Mouse (Mus musculus) olfactory bulb, adult 2 months (tissue): ENCODE measurements around the gene Lsg1. TPM values are rescaled to one million over a fixed set of nuclear protein-coding genes. Genes with fewer than 3 reads are reported as not detected.

ENCODE experiments used
- H3K27ac ChIP-seq: fragments of 200-500 bp; 2 replicates; pipeline ENCODE4 v1.5.1; 2012; ENCODE audit warnings: low read depth, low read length; ENCODE audit not compliant: insufficient read depth
- H3K4me1 ChIP-seq: fragments of 200-500 bp; 2 replicates; pipeline ENCODE4 v1.6.1; 2012; ENCODE audit warnings: low read length; ENCODE audit not compliant: control insufficient read depth, insufficient read depth
- H3K4me3 ChIP-seq: fragments of 200-500 bp; 2 replicates; pipeline ENCODE4 v1.5.1; 2012; ENCODE audit warnings: mild to moderate bottlenecking, low read depth, low read length, moderate library complexity; ENCODE audit not compliant: insufficient read depth
- CTCF ChIP-seq: fragments of 200-500 bp; IDR thresholded peaks from 2 replicates; pipeline ENCODE4 v1.5.1; 2012; ENCODE audit warnings: low read depth, mild to moderate bottlenecking, low read length, moderate library complexity; ENCODE audit not compliant: insufficient read depth
- POLR2A ChIP-seq: fragments of 200-500 bp; IDR thresholded peaks from 2 replicates; pipeline ENCODE4 v1.6.1; 2012; ENCODE audit warnings: mild to moderate bottlenecking, low read depth, low read length, moderate library complexity; ENCODE audit not compliant: insufficient read depth
- WGBS: fragments of 180-500 bp; shearing (Covaris S2); methylation state at CpG from one replicate; pipeline ENCODE4 v1.1.7; 2018; 5-methylcytosine and 5-hydroxymethylcytosine counted together
- polyA plus RNA-seq: library from polyadenylated mRNA; stranded (reverse); fragments of >200 nt; gene quantifications from 2 replicates; pipeline ENCODE4 v1.2.4, GENCODE M21; 2012; ENCODE audit warnings: low replicate concordance; ENCODE audit not compliant: missing spikeins, insufficient read depth, insufficient read length

Gene Lsg1
- polyA plus RNA-seq, 1 experiment: not detected

DNA sequence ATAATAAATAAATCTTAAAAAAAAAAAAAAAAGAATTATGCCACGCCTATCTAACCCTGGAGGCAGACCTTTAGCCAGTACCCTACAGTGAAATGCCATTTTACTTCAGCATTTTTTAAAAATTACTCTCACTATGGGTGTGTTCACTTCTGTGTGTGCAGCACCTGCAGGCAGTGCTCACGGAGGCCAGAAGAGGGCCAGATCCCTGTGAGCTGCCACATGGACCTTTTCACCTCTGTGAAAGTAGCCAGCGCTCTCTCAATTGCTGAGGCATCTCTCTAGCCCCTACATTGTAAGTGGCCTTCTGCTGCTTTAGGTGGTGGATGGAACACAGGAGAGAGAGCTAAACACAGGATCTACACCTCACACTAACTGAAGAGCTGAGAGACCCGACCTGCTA, 17.2 kb downstream of the Lsg1 start:
- 96% methylated on average over 4 of the region's 4 CpGs for WGBS
- Histone ChIP-seq H3K27ac (no peak overlapping the region), H3K4me3 (no peak overlapping the region), H3K4me1 (no peaks in the 10 kb centered on the region)
- no peak for TF ChIP-seq POLR2A
- TF ChIP-seq CTCF: no peak

DNA sequence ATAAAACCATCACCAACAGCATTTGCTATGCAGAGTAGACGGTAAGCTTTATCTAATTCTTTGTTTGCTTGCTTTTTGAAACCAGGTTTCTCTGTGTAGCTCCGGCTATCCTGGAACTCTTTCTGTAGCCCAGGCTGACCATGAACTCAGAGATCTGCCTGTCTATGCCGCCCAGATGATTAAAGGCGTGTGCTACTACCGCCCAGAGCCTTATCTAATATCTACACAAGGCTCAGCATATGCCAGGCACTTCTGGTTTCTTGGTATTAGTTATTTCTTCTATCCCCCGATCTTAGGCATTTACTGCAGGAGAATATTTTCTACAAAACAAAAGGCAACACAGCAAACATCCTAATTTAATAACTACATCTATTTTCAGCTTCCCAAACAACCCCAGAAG, 21.8 kb downstream of the Lsg1 start:
- WGBS: 88% methylated on average over 6 of the region's 6 CpGs
- Histone ChIP-seq H3K4me1 (no peaks in the 10 kb centered on the region), H3K27ac (no peak overlapping the region), H3K4me3 (no peak overlapping the region)
- TF ChIP-seq POLR2A (no peak), CTCF (no peak)

DNA sequence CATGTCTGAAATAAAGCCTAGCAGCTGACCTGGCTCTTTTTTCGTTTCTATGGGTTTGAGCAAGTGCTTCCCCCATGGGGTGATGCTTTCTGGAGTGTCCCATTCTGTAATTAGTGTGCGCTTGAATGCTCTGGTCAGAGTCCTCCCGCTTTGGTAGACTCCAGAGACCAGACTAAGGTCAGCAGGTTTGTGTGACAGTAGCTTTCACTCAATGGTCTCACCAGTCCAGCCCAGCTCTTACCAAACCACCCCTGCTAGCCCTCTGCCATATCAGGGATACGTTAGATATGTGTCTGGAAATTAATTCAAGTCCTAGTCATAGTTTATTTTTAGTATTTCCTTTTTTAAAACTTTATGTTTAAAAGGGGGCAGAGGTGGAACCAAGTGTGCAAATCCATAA, 26.8 kb downstream of the Lsg1 start:
- Histone ChIP-seq H3K4me3 (no peak overlapping the region), H3K4me1 (no peaks in the 10 kb centered on the region), H3K27ac (no peak overlapping the region)
- WGBS: 85% methylated on average over 4 of the region's 4 CpGs
- TF ChIP-seq CTCF (no peak), POLR2A (no peak)

DNA sequence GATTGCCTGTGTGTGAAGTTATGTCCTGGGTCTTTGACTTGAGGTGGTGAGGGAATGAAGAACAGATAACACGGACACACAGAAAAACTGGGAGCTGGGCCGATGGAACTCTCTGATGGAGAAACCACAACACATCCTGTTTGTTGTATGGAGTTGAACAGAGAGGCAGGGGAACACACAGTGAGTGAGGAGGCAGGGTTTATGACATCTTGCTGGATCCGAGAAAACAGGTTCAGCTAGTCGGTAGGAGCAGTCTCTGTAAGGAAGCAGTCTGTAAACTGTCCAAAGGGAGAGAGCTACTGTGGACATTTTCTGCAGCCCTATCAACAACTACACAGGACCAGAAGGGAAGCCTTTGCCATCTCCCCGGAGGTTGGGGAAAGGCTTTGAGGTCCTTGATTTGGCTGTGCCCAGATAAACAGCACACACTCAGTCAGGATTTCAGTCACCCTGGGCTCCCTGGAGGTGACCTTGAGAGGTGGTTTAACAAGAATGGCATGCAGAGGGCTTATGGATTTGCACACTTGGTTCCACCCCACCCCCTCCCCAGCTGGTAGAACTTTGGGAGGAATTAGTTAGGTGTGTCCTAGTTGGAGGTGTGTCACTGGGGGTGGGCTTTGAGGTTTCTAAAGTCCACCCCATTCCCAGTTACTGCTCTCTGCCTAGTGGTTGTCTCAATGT, 27.9 kb downstream of the Lsg1 start:
- Histone ChIP-seq H3K4me1 (no peaks in the 10 kb centered on the region), H3K27ac (no peak overlapping the region), H3K4me3 (no peak overlapping the region)
- no peak for TF ChIP-seq POLR2A
- TF ChIP-seq CTCF: no peak
- 88% methylated on average over 5 of the region's 5 CpGs for WGBS

DNA sequence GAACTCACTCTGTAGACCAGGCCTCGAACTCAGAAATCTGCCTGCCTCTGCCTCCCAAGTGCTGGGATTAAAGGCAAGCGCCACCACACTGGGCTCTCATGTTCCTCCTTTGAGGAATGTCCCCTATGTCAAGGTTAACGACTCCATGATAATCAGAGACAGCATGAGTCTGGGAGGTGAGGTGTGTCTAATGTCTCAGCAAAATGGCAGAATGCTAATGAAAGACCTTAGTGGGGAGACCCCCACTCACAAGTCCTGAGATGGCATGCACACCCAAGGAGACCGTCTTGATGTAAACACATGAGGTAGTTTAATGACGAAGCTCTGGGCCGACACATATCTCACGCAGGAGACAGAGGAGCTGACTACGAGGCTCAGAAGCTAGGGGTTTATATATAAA, 33.3 kb downstream of the Lsg1 start:
- Histone ChIP-seq H3K27ac (no peak overlapping the region), H3K4me1 (peaks cover 13% of the 10 kb centered on the region), H3K4me3 (no peak overlapping the region)
- TF ChIP-seq POLR2A: no peak
- TF ChIP-seq CTCF: no peak
- WGBS: 97% methylated on average over 8 of the region's 8 CpGs

DNA sequence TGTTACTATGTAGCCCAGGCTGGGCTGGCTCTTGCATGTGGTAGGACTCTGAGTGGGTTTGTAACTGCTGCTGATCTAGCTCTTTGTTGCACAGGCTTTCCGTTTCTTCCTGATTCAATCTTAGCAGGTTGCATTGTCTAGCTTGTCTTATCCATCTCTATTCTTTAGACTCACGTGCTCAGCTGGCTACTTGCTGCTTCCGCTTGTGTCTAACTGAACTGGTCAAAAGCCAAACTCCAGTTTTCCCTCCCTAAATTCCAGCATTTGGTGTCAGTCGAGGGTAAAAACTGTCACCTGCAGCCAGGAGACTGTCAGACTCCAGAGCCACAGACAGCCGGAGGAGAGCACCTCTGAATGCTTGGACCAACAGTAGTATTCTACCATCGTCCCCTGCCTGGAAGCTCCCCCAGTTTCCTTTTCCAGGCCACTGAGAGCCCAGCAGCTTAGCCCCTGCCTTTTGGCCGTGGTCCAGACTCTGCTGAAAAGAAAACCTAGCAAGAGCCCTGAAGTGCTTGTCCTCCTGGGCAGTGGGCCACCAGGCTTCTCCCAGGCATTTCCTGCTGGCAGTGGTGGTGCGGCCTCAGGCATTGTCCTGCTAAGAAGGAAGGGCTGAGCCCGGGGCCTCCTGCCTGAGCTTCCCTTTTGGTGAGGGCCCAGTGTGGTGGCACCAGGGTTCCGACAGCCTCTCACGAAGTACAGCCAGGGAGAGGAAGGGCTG, 34.6 kb downstream of the Lsg1 start:
- TF ChIP-seq POLR2A: no peak
- no peak for TF ChIP-seq CTCF

DNA sequence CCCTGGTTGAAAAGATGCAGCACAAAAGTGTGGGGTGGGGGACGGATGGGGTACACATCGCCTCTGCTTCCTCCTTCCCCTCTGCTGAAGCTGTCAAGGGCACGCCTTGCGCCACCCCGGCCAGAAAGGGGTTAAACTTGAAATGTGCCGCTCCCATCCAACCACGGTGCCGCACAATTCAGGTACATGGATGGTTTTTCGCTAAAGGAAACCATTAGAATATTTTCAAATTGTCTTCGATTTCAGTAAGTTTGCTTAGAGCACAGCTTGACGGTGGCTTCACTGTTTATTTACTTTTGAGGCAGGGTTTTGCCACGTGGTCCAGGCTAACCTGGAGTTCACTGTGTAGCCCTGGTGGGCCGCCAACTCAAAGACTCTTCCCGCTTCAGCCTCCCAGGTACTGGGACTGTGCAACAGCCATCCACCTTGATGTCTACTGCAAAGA, 36.6 kb downstream of the Lsg1 start, which contains the start of gene Tmem44:
Tmem44 (minus strand) TSS at position 95 of the 445 bp plus-strand sequence.
- peaks cover 13% of the 10 kb centered on the region for H3K4me1 ChIP-seq
- no peak within 1 kb of the TSS for H3K27ac ChIP-seq
- 9% methylated on average over 14 of the region's 14 CpGs for WGBS
- peak within 1 kb of the TSS; percentile 64 for H3K4me3 ChIP-seq
- TF ChIP-seq POLR2A: no peak
- TF ChIP-seq CTCF: no peak

More for the DNA sequence above, 34.6 kb downstream of the Lsg1 start:
- no peak overlapping the region for H3K27ac ChIP-seq
- H3K4me3 ChIP-seq: no peak overlapping the region
- WGBS: 49% methylated on average over 11 of the region's 11 CpGs
- H3K4me1 ChIP-seq: peaks cover 13% of the 10 kb centered on the region

DNA sequence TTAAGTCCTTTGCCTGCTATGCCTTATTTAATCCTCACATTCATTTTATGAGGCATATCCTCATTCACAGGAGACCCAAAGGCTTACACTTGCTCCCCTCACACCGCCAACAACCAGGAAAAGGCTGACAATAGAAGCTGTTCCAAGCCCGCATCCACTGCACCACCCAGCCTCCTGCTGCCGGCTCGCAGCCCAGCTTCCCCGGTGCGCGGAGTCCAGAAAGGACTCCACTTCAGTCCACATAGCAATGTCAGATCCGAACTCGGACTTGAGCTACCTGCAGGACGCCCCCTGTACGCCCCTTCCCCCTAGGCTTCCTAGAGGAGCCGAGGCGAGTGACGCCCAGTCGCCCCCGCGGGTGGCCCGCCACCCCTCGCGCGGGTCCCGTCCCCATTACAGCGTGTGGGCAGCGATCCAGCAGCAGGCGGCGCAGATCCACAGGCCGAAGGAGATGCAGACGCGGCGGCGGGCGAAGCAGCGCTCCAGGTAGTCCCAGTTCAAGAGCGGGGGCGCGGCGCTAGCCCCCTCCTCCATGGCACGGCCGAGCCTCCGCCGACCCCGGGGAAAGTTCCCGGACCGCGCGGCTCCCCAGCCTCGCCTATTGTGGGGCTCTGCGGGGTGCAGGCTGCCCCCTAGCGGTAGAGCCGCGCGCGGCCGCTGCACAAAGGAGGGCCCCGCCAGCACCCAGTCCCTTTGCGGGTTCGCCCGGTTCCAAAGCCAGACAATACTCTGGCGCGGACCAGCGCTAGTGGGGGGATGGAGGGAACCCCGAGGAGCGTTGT, 37.2 kb downstream of the Lsg1 start:
- H3K27ac ChIP-seq: no peak overlapping the region
- peak overlapping the region; percentile 64 for H3K4me3 ChIP-seq
- peaks cover 13% of the 10 kb centered on the region for H3K4me1 ChIP-seq
- WGBS: 1% methylated on average over 63 of the region's 63 CpGs
- TF ChIP-seq POLR2A: 0 out of 2 replicates have a peak, but pooled peaks have one; percentile 34
- TF ChIP-seq CTCF: peak; percentile 97
